Mouse (Mus musculus) midbrain, embryonic 15.5 days (tissue): ENCODE measurements at regions not wholly inside any gene's neighbourhood (a gene's known extent, or its start where the extent isn't known, plus 50 kb on each side); places are given as distances from the start of the nearest gene placed in this dataset.

Source experiments
- ATAC-seq: fragments of 200-750 bp; cut with Nextera tagmentation; replicated peaks from 2 replicates; pipeline ENCODE4 v1.8.0; 2017; ENCODE audit warnings: moderate TSS enrichment
- H3K27ac ChIP-seq: fragments of 300-500 bp; sonication (generic); 2 replicates; pipeline ENCODE4 v1.5.1; 2015; ENCODE audit warnings: mild to moderate bottlenecking, inconsistent platforms
- H3K27me3 ChIP-seq: fragments of 300-500 bp; sonication (generic); replicated peaks from 2 replicates; pipeline ENCODE4 v1.6.1; 2015; ENCODE audit warnings: inconsistent platforms
- H3K36me3 ChIP-seq: fragments of 300-500 bp; sonication (generic); replicated peaks from 2 replicates; pipeline ENCODE4 v1.6.1; 2015; ENCODE audit warnings: inconsistent platforms
- H3K4me1 ChIP-seq: fragments of 300-500 bp; sonication (generic); 2 replicates; pipeline ENCODE4 v1.6.1; 2015; ENCODE audit warnings: inconsistent platforms
- H3K4me2 ChIP-seq: fragments of 300-500 bp; sonication (generic); 2 replicates; pipeline ENCODE4 v1.6.1; 2015; ENCODE audit warnings: inconsistent platforms, mild to moderate bottlenecking, moderate library complexity
- H3K4me3 ChIP-seq: fragments of 300-500 bp; sonication (generic); 2 replicates; pipeline ENCODE4 v1.5.1; 2015; ENCODE audit warnings: mild to moderate bottlenecking, inconsistent platforms
- H3K9ac ChIP-seq: fragments of 300-500 bp; sonication (generic); 2 replicates; pipeline ENCODE4 v1.6.1; 2015; ENCODE audit warnings: mild to moderate bottlenecking, inconsistent platforms
- H3K9me3 ChIP-seq: fragments of 300-500 bp; sonication (generic); 2 replicates; pipeline ENCODE4 v1.6.1; 2016; ENCODE audit warnings: inconsistent platforms
- WGBS: fragments of 180-500 bp; shearing (Covaris S2); methylation state at CpG from one replicate; pipeline ENCODE4 v1.1.7; 2015; ENCODE audit warnings: mixed read lengths; 5-methylcytosine and 5-hydroxymethylcytosine counted together

- Histone ChIP-seq H3K4me2 (no peak overlapping the region), H3K9me3 (no peaks in the 10 kb centered on the region), H3K36me3 (no peaks in the 10 kb centered on the region), H3K27me3 (no peaks in the 10 kb centered on the region), H3K4me1 (no peaks in the 10 kb centered on the region), H3K9ac (no peak overlapping the region), H3K4me3 (no peak overlapping the region), H3K27ac (no peak overlapping the region)
- WGBS, result 91% methylated on average over 5 of the region's 5 CpGs
- ATAC-seq, result no peak
Measured at GRCm38 (mm10) chr2:147715791-147716190, 331.0 kb downstream of the Foxa2 start.

- Histone ChIP-seq H3K4me3 (no peak overlapping the region), H3K4me1 (no peaks in the 10 kb centered on the region), H3K27ac (no peak overlapping the region), H3K27me3 (no peaks in the 10 kb centered on the region), H3K9ac (no peak overlapping the region), H3K36me3 (no peaks in the 10 kb centered on the region), H3K4me2 (no peak overlapping the region), H3K9me3 (no peaks in the 10 kb centered on the region)
- WGBS, result 66% methylated on average over 8 of the region's 8 CpGs
- no peak for ATAC-seq
Measured at GRCm38 (mm10) chr2:147710593-147711265, 336.0 kb downstream of the Foxa2 start.

- Histone ChIP-seq H3K27me3 (no peaks in the 10 kb centered on the region), H3K36me3 (no peaks in the 10 kb centered on the region), H3K4me3 (no peak overlapping the region), H3K4me2 (no peak overlapping the region), H3K9me3 (no peaks in the 10 kb centered on the region), H3K4me1 (no peaks in the 10 kb centered on the region), H3K27ac (no peak overlapping the region), H3K9ac (no peak overlapping the region)
- no peak for ATAC-seq
Measured at GRCm38 (mm10) chr2:147709799-147710198, 337.0 kb downstream of the Foxa2 start.

- Histone ChIP-seq H3K4me3 (no peak overlapping the region), H3K27ac (no peak overlapping the region), H3K9me3 (no peaks in the 10 kb centered on the region), H3K4me1 (0 out of 2 replicates have a peak, but pooled peaks cover 6% of the 10 kb centered on the region), H3K4me2 (no peak overlapping the region), H3K27me3 (no peaks in the 10 kb centered on the region), H3K9ac (no peak overlapping the region), H3K36me3 (no peaks in the 10 kb centered on the region)
- no peak for ATAC-seq
- WGBS, result 90% methylated on average over 6 of the region's 6 CpGs
Measured at GRCm38 (mm10) chr2:147707156-147707555, 339.6 kb downstream of the Foxa2 start.

GRCm38 (mm10) chr2:147703981-147704380, 342.3 kb downstream of the Pax1 start:
- 73% methylated on average over 10 of the region's 10 CpGs for WGBS
- Histone ChIP-seq H3K9ac (no peak overlapping the region), H3K9me3 (no peaks in the 10 kb centered on the region), H3K4me3 (no peak overlapping the region), H3K4me1 (0 out of 2 replicates have a peak, but pooled peaks cover 6% of the 10 kb centered on the region), H3K27ac (no peak overlapping the region), H3K4me2 (no peak overlapping the region), H3K27me3 (no peaks in the 10 kb centered on the region), H3K36me3 (no peaks in the 10 kb centered on the region)
- no peak for ATAC-seq

- Histone ChIP-seq H3K27ac (no peak overlapping the region), H3K4me2 (no peak overlapping the region), H3K4me3 (no peak overlapping the region), H3K27me3 (no peaks in the 10 kb centered on the region), H3K9ac (no peak overlapping the region), H3K36me3 (no peaks in the 10 kb centered on the region), H3K9me3 (no peaks in the 10 kb centered on the region), H3K4me1 (0 out of 2 replicates have a peak, but pooled peaks cover 6% of the 10 kb centered on the region)
- WGBS, result 12% methylated on average over 6 of the region's 6 CpGs
- ATAC-seq, result peak; percentile 66
Measured at GRCm38 (mm10) chr2:147702330-147703063, 340.8 kb downstream of the Pax1 start.

- Histone ChIP-seq H3K4me1 (0 out of 2 replicates have a peak, but pooled peaks cover 6% of the 10 kb centered on the region), H3K4me3 (no peak overlapping the region), H3K9ac (no peak overlapping the region), H3K9me3 (no peaks in the 10 kb centered on the region), H3K36me3 (no peaks in the 10 kb centered on the region), H3K4me2 (no peak overlapping the region), H3K27ac (no peak overlapping the region), H3K27me3 (no peaks in the 10 kb centered on the region)
- no peak for ATAC-seq
- 61% methylated on average over 6 of the region's 6 CpGs for WGBS
Measured at GRCm38 (mm10) chr2:147699524-147700081, 337.9 kb downstream of the Pax1 start.

- no peak for ATAC-seq
- Histone ChIP-seq H3K4me2 (no peak overlapping the region), H3K27me3 (no peaks in the 10 kb centered on the region), H3K9me3 (no peaks in the 10 kb centered on the region), H3K27ac (no peak overlapping the region), H3K4me1 (no peaks in the 10 kb centered on the region), H3K36me3 (no peaks in the 10 kb centered on the region), H3K4me3 (no peak overlapping the region), H3K9ac (no peak overlapping the region)
- 88% methylated on average over 10 of the region's 10 CpGs for WGBS
Measured at GRCm38 (mm10) chr2:147691896-147692295, 330.2 kb downstream of the Pax1 start.

- no peak for ATAC-seq
Measured at GRCm38 (mm10) chr2:147690506-147691208, 328.9 kb downstream of the Pax1 start.

GRCm38 (mm10) chr2:147688742-147689141, 327.0 kb downstream of the Pax1 start:
- Histone ChIP-seq H3K4me1 (no peaks in the 10 kb centered on the region), H3K9me3 (no peaks in the 10 kb centered on the region), H3K9ac (no peak overlapping the region), H3K27ac (no peak overlapping the region), H3K36me3 (no peaks in the 10 kb centered on the region), H3K4me3 (no peak overlapping the region), H3K4me2 (no peak overlapping the region), H3K27me3 (no peaks in the 10 kb centered on the region)
- ATAC-seq, result no peak
- WGBS, result 21% methylated on average over 6 of the region's 6 CpGs

More at GRCm38 (mm10) chr2:147690506-147691208, 328.9 kb downstream of the Pax1 start:
- Histone ChIP-seq H3K27me3 (no peaks in the 10 kb centered on the region), H3K4me3 (no peak overlapping the region), H3K9ac (no peak overlapping the region), H3K4me1 (no peaks in the 10 kb centered on the region), H3K36me3 (no peaks in the 10 kb centered on the region), H3K9me3 (no peaks in the 10 kb centered on the region), H3K4me2 (no peak overlapping the region), H3K27ac (no peak overlapping the region)
- WGBS, result 76% methylated on average over 15 of the region's 15 CpGs

GRCm38 (mm10) chr2:147656667-147657066, 294.9 kb downstream of the Pax1 start:
- H3K4me2 ChIP-seq, result no peak overlapping the region
- no peak overlapping the region for H3K27ac ChIP-seq
- ATAC-seq, result no peak
- no peaks in the 10 kb centered on the region for H3K9me3 ChIP-seq
- no peaks in the 10 kb centered on the region for H3K27me3 ChIP-seq
- H3K4me3 ChIP-seq, result no peak overlapping the region
- no peaks in the 10 kb centered on the region for H3K4me1 ChIP-seq
- H3K9ac ChIP-seq, result no peak overlapping the region
- no peaks in the 10 kb centered on the region for H3K36me3 ChIP-seq
- WGBS, result 41% methylated on average over 1 of the region's 1 CpGs

- H3K36me3 ChIP-seq, result no peaks in the 10 kb centered on the region
- no peaks in the 10 kb centered on the region for H3K27me3 ChIP-seq
- 68% methylated on average over 3 of the region's 3 CpGs for WGBS
- H3K9me3 ChIP-seq, result no peaks in the 10 kb centered on the region
- no peak for ATAC-seq
- H3K4me3 ChIP-seq, result no peak overlapping the region
- no peak overlapping the region for H3K9ac ChIP-seq
- no peak overlapping the region for H3K4me2 ChIP-seq
- no peak overlapping the region for H3K27ac ChIP-seq
- no peaks in the 10 kb centered on the region for H3K4me1 ChIP-seq
Measured at GRCm38 (mm10) chr2:147650229-147650628, 288.5 kb downstream of the Pax1 start.
